Mouse (Mus musculus) R1 (cell line): ENCODE results near the gene Ccdc137.
A peak's percentile ranks its signal among the peaks of the same experiment; 100 is the strongest.
"Not testable (repeated sequence)": the region's sequence is repeated elsewhere in the genome, so short reads cannot be mapped to it uniquely, and the experiment has no call there.

Source experiments
- DNase-seq: peaks from one replicate; pipeline ENCODE4 v3.0.0-alpha.2; 2018; ENCODE audit warnings: low read depth, low spot score

Gene Ccdc137

DNA sequence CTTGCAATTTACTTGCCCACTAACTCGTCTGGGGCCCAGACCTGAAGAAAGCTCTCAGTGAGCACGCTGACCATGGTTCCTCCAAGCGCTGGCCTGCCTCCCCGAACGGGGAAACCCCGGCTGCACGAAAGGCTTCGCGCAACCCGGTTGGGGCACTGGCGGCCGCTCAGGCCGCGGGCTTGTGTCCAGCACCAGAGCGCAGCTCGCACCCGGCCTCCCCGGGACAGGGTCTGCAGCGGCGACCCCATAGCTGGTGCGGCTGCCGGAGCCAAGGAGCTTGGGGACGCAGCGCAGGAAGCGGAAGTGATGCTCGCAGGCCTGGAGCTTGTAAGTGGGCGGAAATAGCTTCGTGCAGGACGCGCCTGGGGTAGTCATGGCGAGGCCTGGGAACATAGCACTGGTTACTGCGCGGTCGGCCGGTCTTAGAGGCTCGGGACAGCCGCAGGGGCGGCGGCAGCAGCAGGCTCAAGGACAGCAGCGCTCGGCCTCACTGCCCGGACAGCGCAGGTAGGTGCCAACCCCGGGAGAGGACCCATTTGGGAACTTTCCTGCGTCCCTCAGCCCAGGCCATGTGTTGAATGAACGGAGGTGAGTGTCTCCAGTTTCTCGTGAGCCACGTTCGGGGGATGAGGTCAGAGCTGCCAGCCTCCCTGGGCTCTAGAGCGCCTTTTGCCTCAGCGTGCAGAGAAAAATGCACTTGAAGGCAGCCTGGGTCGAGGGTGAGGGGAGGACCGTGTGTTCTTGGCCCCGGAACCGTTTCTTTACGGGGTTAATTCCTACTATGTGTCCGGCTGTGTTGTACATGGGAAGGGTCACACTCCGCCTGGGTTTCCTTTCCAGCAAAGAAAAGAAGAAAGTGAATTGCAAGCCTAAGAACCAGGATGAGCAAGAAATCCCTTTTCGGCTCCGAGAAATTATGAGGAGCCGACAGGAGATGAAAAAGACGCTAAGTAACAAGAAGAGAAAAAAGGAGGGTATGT is at the start of gene Ccdc137, which contains the start of gene Oxld1:
TSS of gene Ccdc137 (plus strand) at position 344 of the 980 bp plus-strand sequence.
TSS of gene Oxld1 (minus strand) at position 297 of the 980 bp plus-strand sequence.
- DNase-seq = peak; percentile 88

DNA sequence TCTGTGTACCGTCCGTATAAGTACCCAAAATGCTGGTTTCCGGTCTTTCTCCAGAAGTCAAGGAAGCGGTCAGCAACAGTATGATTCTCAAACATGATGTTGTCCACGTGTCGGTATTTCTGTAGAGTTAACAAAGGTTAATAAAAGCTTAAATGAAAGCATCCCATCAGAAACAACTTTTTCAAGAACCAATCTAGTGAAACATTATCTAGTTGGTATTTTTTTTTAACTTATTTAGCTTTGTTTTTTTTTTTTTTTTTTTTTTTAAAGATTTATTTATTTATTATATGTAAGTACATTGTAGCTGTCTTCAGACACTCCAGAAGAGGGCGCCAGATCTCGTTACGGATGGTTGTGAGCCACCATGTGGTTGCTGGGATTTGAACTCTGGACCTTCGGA is 44.3 kb upstream of the Ccdc137 start:
- DNase-seq = not testable (repeated sequence)

GRCm38 (mm10) chr11:120417852-120418251 is 40.1 kb upstream of the Ccdc137 start:
- DNase-seq = no peak

- DNase-seq = no peak
Measured at GRCm38 (mm10) chr11:120418592-120418991, 39.3 kb upstream of the Ccdc137 start.

- DNase-seq = no peak
Measured at GRCm38 (mm10) chr11:120422651-120423568, 35.0 kb upstream of the Ccdc137 start.

GRCm38 (mm10) chr11:120423569-120424295 is 34.2 kb upstream of the Ccdc137 start:
- DNase-seq = peak; percentile 89

- DNase-seq = no peak
Measured at GRCm38 (mm10) chr11:120426727-120427126, 31.2 kb upstream of the Ccdc137 start.

DNA sequence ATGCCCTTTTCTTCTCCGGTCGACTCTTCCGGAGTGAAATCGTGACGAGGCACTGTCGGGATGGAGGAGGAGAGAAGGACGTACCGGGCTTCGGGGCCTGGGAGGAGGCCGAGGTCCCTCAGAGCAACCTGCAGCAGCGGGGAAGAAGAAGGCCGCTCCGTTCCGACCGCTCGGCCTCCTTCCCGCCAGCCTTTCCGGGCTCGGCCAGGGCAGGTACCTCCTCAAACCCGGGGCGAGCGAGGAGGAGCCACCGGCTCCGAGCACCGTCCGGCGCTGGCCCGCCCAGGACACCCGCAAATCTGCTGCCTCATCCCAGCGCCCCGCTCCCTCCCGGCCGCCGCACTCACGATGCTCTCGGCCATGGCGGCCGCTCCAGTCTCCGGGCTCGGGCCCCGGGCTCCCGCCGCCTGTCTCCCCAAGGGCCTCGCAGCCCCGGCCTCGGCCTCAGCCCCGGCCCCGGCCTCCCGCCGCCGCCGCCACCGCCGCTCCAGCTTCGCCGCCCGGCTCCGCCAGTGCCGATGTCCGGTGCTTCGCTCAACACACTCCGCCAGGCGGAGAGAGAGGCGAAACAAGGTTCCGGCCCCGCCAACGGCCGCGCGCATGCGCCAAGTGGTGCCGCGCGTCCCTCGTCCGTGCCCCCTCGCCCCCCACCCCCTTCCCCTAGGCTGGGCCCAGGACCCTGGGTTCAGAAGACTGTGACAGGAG is 20.6 kb upstream of the Ccdc137 start, which contains the start of gene Nploc4:
TSS of gene Nploc4 (minus strand) at position 557 of the 705 bp plus-strand sequence.
- peak; percentile 87 for DNase-seq

GRCm38 (mm10) chr11:120437857-120438385 is 20.0 kb upstream of the Ccdc137 start:
- no peak for DNase-seq

DNA sequence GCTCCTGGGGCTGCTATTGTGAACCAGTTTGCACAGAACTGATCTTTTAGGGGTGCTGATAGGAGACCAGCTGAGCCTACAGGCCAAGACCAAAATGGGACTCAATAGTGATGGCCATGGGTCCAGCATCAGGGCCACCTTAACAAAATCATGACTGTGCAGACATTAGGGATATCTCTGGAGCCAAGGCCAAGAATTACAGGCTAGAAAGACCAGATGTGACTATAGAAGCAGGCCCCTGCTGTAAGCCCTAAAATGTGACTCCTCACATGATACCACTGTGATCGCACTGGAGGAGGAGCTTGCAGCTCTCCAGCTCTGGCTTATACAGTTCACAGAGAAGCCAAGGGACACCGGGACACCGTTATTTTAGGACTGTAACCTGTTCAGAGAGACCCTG is 15.6 kb upstream of the Ccdc137 start, which contains the start of gene Tspan10:
TSS of gene Tspan10 (plus strand) at position 301 of the 400 bp plus-strand sequence.
- no peak for DNase-seq

DNA sequence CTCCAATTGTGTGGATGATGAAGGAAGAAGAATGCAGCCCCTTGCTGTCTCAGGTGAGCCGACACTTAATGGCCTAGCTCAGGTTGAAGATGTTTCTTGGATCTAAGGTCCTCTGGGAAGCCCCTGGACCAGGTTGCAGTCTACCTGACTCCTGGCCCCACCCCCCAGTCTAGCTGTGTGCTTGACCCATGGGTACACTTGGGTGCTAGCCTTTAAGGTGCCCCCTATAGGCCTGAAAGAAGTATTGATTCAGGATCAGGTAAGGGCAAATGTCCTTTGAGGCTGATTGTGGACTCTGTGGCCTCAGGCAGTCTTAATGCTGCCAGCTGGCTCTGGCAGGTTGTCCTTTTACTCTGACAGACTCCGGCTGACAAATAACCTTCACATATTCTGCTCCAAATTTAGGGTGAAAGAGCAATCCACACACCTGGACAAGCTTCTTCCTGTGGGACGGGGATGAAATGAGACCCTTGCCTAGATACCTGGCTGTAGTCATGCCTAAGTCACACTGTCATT is 15.1 kb upstream of the Ccdc137 start:
- no peak for DNase-seq

GRCm38 (mm10) chr11:120444106-120444505 is 13.8 kb upstream of the Ccdc137 start:
- no peak for DNase-seq

DNA sequence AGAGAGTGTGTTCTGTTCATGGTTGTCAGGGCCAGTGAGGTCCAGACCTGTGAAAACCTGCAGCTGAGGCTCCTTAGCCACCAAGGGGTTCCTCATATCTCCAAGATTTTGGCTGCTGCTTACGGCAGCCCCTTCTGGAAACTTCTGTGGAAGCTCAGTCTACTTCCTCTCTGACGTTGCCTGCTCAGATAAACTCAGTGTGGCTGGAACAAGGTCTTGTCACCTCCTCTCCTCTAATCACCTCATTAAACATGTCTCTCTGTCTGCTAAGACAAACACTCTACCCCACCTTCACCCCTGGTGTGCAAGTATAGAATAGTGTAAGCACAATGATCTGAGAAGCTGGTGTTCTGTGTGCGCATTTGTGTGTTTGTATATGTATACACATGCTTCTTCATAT is 12.4 kb upstream of the Ccdc137 start:
- DNase-seq = no peak

- DNase-seq = no peak
Measured at GRCm38 (mm10) chr11:120447179-120447578, 10.7 kb upstream of the Ccdc137 start.

GRCm38 (mm10) chr11:120452246-120452645 is 5.7 kb upstream of the Ccdc137 start:
- no peak for DNase-seq

DNA sequence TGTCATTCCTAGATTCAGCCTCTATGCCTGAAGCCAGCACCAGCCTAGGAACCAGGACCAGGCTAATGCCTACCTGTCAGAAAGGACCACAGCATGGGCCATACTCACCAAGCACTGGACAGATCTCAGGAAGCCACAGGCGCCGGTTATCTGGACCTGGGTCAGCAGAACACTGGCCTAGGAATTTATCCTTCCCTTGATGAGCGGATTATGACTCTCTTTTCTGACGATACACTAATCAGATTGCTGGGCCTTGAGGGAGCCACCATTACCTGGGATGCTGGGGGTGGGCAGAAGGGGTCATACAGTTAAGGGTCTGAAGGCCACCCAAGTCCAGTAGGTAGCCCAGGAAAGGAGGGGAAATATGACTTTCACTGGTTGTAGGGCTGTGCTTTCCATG is 4.6 kb upstream of the Ccdc137 start, which contains the start of gene Pde6g:
TSS of gene Pde6g (minus strand) at position 195 of the 400 bp plus-strand sequence.
- no peak for DNase-seq

- no peak for DNase-seq
Measured at GRCm38 (mm10) chr11:120454965-120455364, 3.0 kb upstream of the Ccdc137 start.

GRCm38 (mm10) chr11:120455413-120455812 is 2.5 kb upstream of the Ccdc137 start:
- DNase-seq = no peak

DNA sequence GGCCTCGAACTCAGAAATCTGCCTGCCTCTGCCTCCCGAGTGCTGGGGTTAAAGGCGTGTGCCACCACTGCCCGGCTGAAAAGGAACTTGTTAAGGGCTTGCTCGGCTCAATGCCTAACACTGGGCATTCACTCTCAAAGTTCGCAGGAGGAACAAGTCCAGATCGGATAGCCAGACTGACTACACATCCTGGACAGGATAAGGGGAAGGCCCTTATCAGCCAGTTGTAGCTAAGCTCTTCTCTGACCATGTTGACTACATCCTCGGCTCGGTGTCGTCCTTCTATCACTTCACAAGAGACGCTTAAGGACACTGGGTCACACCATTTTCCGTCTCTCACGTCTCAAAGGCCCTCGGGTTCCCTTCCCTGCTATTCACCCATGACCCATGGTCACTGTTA is 545 bp upstream of the Ccdc137 start:
- no peak for DNase-seq
